Mouse (Mus musculus): ENCODE data around the gene Rbms3. TPM values are rescaled to one million over a fixed set of nuclear protein-coding genes. Genes with fewer than 3 reads are reported as not detected.

Rbms3 gene
- polyA plus RNA-seq, 1 experiment from 2014 or later = 75.1 TPM

- no peaks in the 10 kb centered on the region for H3K9me3 ChIP-seq (ENCODE audit: control insufficient read depth, low read length)
- no peak for ATAC-seq
- no peak overlapping the region for H3K27ac ChIP-seq (ENCODE audit: low read depth, low read length)
- no peak overlapping the region for H3K4me2 ChIP-seq (ENCODE audit: low read length)
- H3K9ac ChIP-seq (ENCODE audit: low read depth, low read length) = no peak overlapping the region
- 89% methylated on average over 9 of the region's 9 CpGs for WGBS
- no peaks in the 10 kb centered on the region for H3K27me3 ChIP-seq (replicated peaks; ENCODE audit: control insufficient read depth, insufficient read depth, low read length)
- H3K4me3 ChIP-seq (ENCODE audit: low read length) = no peak overlapping the region
- no peaks in the 10 kb centered on the region for H3K36me3 ChIP-seq (ENCODE audit: control insufficient read depth, insufficient read depth, low read length)
- peaks cover 9% of the 10 kb centered on the region for H3K4me1 ChIP-seq (ENCODE audit: control insufficient read depth, insufficient read depth, low read depth, low read length)
These were observed 613.0 kb downstream of the Rbms3 start for GRCm38 (mm10) chr9:117016605-117017319.

GRCm38 (mm10) chr9:117013386-117013785 is 616.3 kb downstream of the Rbms3 start:
- Histone ChIP-seq H3K36me3 (ENCODE audit: control insufficient read depth, insufficient read depth, low read length) (no peaks in the 10 kb centered on the region), H3K9me3 (ENCODE audit: control insufficient read depth, low read length) (no peaks in the 10 kb centered on the region), H3K4me3 (ENCODE audit: low read length) (no peak overlapping the region), H3K9ac (ENCODE audit: low read depth, low read length) (no peak overlapping the region), H3K4me1 (ENCODE audit: control insufficient read depth, insufficient read depth, low read depth, low read length) (peaks cover 2% of the 10 kb centered on the region), H3K27ac (ENCODE audit: low read depth, low read length) (no peak overlapping the region), H3K4me2 (ENCODE audit: low read length) (no peak overlapping the region), H3K27me3 (replicated peaks; ENCODE audit: control insufficient read depth, insufficient read depth, low read length) (no peaks in the 10 kb centered on the region)
- WGBS = 84% methylated on average over 3 of the region's 3 CpGs
- no peak for ATAC-seq

- no peak overlapping the region for H3K4me2 ChIP-seq (ENCODE audit: low read length)
- ATAC-seq = no peak
- WGBS = 95% methylated on average over 3 of the region's 3 CpGs
These were observed 618.9 kb downstream of the Rbms3 start for GRCm38 (mm10) chr9:117010801-117011200.

GRCm38 (mm10) chr9:117008194-117008593 is 621.5 kb downstream of the Rbms3 start:
- no peaks in the 10 kb centered on the region for H3K4me1 ChIP-seq (ENCODE audit: control insufficient read depth, insufficient read depth, low read depth, low read length)
- H3K27me3 ChIP-seq (replicated peaks; ENCODE audit: control insufficient read depth, insufficient read depth, low read length) = no peaks in the 10 kb centered on the region
- H3K36me3 ChIP-seq (ENCODE audit: control insufficient read depth, insufficient read depth, low read length) = no peaks in the 10 kb centered on the region
- H3K4me2 ChIP-seq (ENCODE audit: low read length) = no peak overlapping the region
- WGBS = 85% methylated on average over 1 of the region's 1 CpGs
- H3K4me3 ChIP-seq (ENCODE audit: low read length) = no peak overlapping the region
- no peak for ATAC-seq
- no peak overlapping the region for H3K9ac ChIP-seq (ENCODE audit: low read depth, low read length)
- no peak overlapping the region for H3K27ac ChIP-seq (ENCODE audit: low read depth, low read length)
- H3K9me3 ChIP-seq (ENCODE audit: control insufficient read depth, low read length) = no peaks in the 10 kb centered on the region

More at GRCm38 (mm10) chr9:117010801-117011200, 618.9 kb downstream of the Rbms3 start:
- H3K4me3 ChIP-seq (ENCODE audit: low read length) = no peak overlapping the region
- no peaks in the 10 kb centered on the region for H3K9me3 ChIP-seq (ENCODE audit: control insufficient read depth, low read length)
- H3K27ac ChIP-seq (ENCODE audit: low read depth, low read length) = no peak overlapping the region
- H3K9ac ChIP-seq (ENCODE audit: low read depth, low read length) = no peak overlapping the region
- H3K36me3 ChIP-seq (ENCODE audit: control insufficient read depth, insufficient read depth, low read length) = no peaks in the 10 kb centered on the region
- H3K4me1 ChIP-seq (ENCODE audit: control insufficient read depth, insufficient read depth, low read depth, low read length) = no peaks in the 10 kb centered on the region
- H3K27me3 ChIP-seq (replicated peaks; ENCODE audit: control insufficient read depth, insufficient read depth, low read length) = no peaks in the 10 kb centered on the region

- ATAC-seq = no peak
- H3K4me3 ChIP-seq (ENCODE audit: low read length) = no peak overlapping the region
- no peaks in the 10 kb centered on the region for H3K27me3 ChIP-seq (replicated peaks; ENCODE audit: control insufficient read depth, insufficient read depth, low read length)
- WGBS = 76% methylated on average over 2 of the region's 2 CpGs
- no peaks in the 10 kb centered on the region for H3K4me1 ChIP-seq (ENCODE audit: control insufficient read depth, insufficient read depth, low read depth, low read length)
- no peak overlapping the region for H3K4me2 ChIP-seq (ENCODE audit: low read length)
- H3K9me3 ChIP-seq (ENCODE audit: control insufficient read depth, low read length) = peaks cover 3% of the 10 kb centered on the region; the same call in 1 of the 2 replicates
- H3K27ac ChIP-seq (ENCODE audit: low read depth, low read length) = no peak overlapping the region
- no peaks in the 10 kb centered on the region for H3K36me3 ChIP-seq (ENCODE audit: control insufficient read depth, insufficient read depth, low read length)
- no peak overlapping the region for H3K9ac ChIP-seq (ENCODE audit: low read depth, low read length)
These were observed 627.6 kb downstream of the Rbms3 start for GRCm38 (mm10) chr9:117002083-117002482.

GRCm38 (mm10) chr9:116999186-116999585 is 630.5 kb downstream of the Rbms3 start:
- no peaks in the 10 kb centered on the region for H3K36me3 ChIP-seq (ENCODE audit: control insufficient read depth, insufficient read depth, low read length)
- no peak overlapping the region for H3K4me2 ChIP-seq (ENCODE audit: low read length)
- no peak overlapping the region for H3K4me3 ChIP-seq (ENCODE audit: low read length)
- no peaks in the 10 kb centered on the region for H3K4me1 ChIP-seq (ENCODE audit: control insufficient read depth, insufficient read depth, low read depth, low read length)
- H3K27me3 ChIP-seq (replicated peaks; ENCODE audit: control insufficient read depth, insufficient read depth, low read length) = no peaks in the 10 kb centered on the region
- H3K9me3 ChIP-seq (ENCODE audit: control insufficient read depth, low read length) = peaks cover 3% of the 10 kb centered on the region; the same call in 1 of the 2 replicates
- WGBS = 71% methylated on average over 6 of the region's 6 CpGs
- no peak overlapping the region for H3K9ac ChIP-seq (ENCODE audit: low read depth, low read length)
- ATAC-seq = no peak
- H3K27ac ChIP-seq (ENCODE audit: low read depth, low read length) = no peak overlapping the region

GRCm38 (mm10) chr9:116990321-116990720 is 639.4 kb downstream of the Rbms3 start:
- WGBS = 71% methylated on average over 6 of the region's 6 CpGs
- Histone ChIP-seq H3K9ac (ENCODE audit: low read depth, low read length) (no peak overlapping the region), H3K9me3 (ENCODE audit: control insufficient read depth, low read length) (no peaks in the 10 kb centered on the region), H3K4me3 (ENCODE audit: low read length) (no peak overlapping the region), H3K4me2 (ENCODE audit: low read length) (no peak overlapping the region), H3K36me3 (ENCODE audit: control insufficient read depth, insufficient read depth, low read length) (no peaks in the 10 kb centered on the region), H3K4me1 (ENCODE audit: control insufficient read depth, insufficient read depth, low read depth, low read length) (no peaks in the 10 kb centered on the region), H3K27ac (ENCODE audit: low read depth, low read length) (no peak overlapping the region), H3K27me3 (replicated peaks; ENCODE audit: control insufficient read depth, insufficient read depth, low read length) (no peaks in the 10 kb centered on the region)
- no peak for ATAC-seq

- WGBS = 82% methylated on average over 5 of the region's 5 CpGs
- no peaks in the 10 kb centered on the region for H3K9me3 ChIP-seq (ENCODE audit: control insufficient read depth, low read length)
- no peaks in the 10 kb centered on the region for H3K4me1 ChIP-seq (ENCODE audit: control insufficient read depth, insufficient read depth, low read depth, low read length)
- peak overlapping the region; percentile 31; the same call in 1 of the 2 replicates for H3K27ac ChIP-seq (ENCODE audit: low read depth, low read length)
- no peak overlapping the region for H3K9ac ChIP-seq (ENCODE audit: low read depth, low read length)
- H3K4me3 ChIP-seq (ENCODE audit: low read length) = no peak overlapping the region
- ATAC-seq = no peak
- no peaks in the 10 kb centered on the region for H3K27me3 ChIP-seq (replicated peaks; ENCODE audit: control insufficient read depth, insufficient read depth, low read length)
- no peaks in the 10 kb centered on the region for H3K36me3 ChIP-seq (ENCODE audit: control insufficient read depth, insufficient read depth, low read length)
- H3K4me2 ChIP-seq (ENCODE audit: low read length) = no peak overlapping the region
These were observed 648.9 kb downstream of the Rbms3 start for GRCm38 (mm10) chr9:116980801-116981200.

GRCm38 (mm10) chr9:116977428-116977827 is 652.3 kb downstream of the Rbms3 start:
- Histone ChIP-seq H3K4me3 (ENCODE audit: low read length) (no peak overlapping the region), H3K4me2 (ENCODE audit: low read length) (no peak overlapping the region), H3K36me3 (ENCODE audit: control insufficient read depth, insufficient read depth, low read length) (no peaks in the 10 kb centered on the region), H3K27ac (ENCODE audit: low read depth, low read length) (no peak overlapping the region), H3K9me3 (ENCODE audit: control insufficient read depth, low read length) (no peaks in the 10 kb centered on the region), H3K9ac (ENCODE audit: low read depth, low read length) (no peak overlapping the region), H3K4me1 (ENCODE audit: control insufficient read depth, insufficient read depth, low read depth, low read length) (no peaks in the 10 kb centered on the region; the same call in 1 of the 2 replicates), H3K27me3 (replicated peaks; ENCODE audit: control insufficient read depth, insufficient read depth, low read length) (no peaks in the 10 kb centered on the region)
- ATAC-seq = no peak
- 92% methylated on average over 6 of the region's 6 CpGs for WGBS
